Mouse (Mus musculus): ENCODE measurements around the gene Rabepk.
A peak's percentile ranks its signal among the peaks of the same experiment; 100 is the strongest.
"Not testable (repeated sequence)": the region's sequence is repeated elsewhere in the genome, so short reads cannot be mapped to it uniquely, and the experiment has no call there.

Gene Rabepk

DNA sequence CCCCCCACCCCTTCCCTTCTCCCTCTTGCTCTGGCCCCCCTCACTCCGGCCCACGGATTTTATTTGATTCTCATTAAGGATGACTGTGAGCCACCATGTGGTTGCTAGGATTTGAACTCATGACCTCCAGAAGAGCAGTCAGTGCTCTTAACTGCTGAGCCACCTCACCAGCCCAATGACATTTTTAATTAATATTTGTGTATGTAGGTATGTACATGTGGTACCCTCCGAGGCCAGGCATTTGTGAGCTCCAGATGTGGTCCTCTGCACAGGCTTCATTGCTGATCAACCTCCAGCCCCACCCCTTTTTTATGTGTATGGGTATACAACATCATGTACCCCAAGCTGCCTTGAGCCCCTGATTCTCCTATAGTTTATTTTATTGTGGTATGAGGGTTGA lies 4.0 kb upstream of the Rabepk start:
- no peak for DNase-seq

DNA sequence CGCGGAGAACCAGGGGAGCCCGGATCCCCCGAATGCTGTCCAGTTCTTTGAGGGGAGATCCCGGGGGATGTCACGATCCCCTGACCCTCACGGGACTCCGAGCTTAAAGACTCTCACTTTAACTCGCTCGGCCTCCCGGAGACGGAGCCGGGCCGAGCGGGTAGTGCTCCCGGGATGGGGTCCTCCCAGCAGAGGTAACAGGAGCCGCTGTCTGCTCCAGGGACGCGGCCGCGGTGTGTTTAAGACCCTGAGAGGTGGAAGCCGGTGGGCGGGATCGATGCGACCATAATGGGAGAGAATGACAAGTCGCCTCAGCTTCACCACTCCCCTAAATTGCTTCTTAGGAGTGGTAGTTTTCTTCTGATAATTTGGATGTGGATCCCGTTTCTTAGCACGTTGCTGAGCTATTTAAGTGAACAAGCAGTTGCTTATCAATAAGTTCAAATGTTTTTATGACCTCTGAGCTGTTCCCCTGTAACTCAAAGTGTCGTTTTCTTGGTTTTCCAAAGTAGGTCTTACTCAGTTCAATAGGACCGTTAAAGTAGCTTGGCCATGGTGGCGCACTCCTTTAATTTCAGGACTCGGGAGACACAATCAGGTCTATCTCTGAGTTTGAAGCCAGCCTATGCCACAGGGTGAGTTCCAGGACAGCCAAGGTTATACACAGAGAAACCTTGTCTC lies 3.0 kb upstream of the Rabepk start:
- DNase-seq: not testable (repeated sequence)

DNA sequence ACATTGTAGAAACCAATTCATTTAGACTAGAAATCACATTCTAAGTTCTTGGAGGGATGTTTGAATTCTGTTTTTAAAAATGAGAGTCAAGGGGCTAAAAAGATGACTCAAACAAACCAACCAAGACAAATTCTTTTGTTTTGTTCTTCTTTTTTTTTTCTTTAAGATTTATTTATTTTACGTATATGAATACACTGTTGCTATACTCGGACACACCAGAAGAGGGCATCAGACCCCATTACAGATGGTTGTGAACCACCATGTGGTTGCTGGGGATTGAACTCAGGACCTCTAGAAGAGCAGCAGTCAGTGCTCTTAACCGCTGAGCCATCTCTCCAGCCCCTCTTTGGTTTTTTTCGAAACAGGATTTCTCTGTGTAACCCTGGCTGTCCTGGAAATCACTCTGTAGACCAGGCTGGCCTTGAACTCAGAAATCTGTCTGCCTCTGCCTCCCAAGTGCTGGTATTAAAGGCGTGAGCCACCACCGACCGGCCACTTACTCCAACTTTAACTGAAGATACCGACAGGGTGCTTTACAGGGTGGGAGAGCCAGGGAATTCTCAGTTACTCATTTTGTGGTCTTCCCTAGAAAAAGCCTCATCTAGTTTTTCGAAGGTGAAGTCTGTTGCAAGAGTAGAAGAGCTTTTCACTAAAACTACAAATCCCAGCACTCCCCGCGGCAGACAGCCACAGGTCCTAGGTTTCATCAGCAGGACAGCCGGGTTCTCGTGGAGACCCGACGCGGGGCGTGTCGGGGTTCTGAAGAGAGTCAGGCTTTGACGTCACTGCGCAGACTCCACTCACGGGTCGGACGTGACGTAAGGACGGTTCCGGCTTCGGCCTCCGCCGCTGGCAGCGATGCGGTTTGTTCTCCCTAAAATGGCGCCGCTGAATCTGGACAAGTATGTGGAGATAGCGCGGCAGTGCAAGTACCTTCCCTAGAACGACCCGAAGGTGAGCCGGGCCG lies 2.1 kb upstream of the Rabepk start:
- DNase-seq: peak; percentile 97

DNA sequence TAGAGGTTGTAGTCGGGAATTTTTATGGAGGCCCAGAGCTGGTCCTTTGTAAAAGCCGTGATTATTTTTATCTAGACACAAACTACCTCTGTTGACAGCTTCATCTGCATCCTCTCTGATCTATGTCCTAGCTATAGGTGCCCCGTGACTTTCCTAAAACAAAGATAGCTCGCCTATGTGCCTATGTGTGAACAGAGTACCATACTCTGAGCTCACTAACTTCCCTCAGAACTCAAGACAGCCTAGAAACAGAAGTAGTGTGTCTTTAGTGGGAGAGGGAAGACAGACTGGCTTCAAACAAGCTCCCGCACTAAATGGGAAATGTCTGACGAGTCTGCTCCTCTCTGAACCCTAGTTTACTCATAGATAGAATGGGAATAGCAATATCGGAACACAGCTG lies 659 bp upstream of the Rabepk start:
- DNase-seq: no peak

DNA sequence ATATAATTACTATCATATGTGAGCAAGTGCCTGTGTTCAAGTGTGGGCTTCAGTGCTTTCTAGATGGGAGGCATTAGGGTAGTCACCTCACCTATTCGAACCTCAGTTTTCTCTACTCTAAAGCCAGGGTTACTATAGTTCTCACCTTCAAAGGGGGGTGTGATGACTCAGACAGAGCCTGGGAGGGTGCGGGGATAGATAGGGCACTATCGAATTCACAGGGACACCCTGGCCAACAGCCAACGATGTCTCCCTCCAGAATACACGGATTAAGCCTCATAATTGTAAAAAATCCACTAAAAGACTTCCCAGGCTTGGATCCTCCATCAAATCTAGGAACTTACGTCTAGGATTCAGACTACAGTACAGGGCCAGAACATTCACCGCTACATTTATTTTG lies 4.3 kb downstream of the Rabepk start:
- DNase-seq: no peak

DNA sequence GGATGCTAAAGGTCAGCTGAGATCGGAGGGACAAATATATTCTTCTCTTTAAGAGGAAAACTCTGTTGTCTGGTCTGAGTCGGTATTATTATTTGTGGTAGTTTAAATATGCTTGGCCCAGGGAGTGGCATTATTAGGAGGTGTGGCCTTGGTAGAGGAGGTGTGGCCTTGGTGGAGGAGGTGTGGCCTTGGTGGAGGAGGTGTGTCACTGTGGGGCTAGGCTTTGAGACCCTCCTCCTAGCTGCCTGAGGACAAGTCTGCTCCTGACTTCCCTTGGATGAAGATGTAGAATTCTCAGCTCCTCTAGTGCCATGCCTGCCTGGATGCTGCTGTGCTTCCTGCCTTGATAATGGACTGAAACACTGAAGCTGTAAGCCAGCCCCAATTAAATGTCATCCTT lies 5.2 kb downstream of the Rabepk start:
- DNase-seq: no peak

DNA sequence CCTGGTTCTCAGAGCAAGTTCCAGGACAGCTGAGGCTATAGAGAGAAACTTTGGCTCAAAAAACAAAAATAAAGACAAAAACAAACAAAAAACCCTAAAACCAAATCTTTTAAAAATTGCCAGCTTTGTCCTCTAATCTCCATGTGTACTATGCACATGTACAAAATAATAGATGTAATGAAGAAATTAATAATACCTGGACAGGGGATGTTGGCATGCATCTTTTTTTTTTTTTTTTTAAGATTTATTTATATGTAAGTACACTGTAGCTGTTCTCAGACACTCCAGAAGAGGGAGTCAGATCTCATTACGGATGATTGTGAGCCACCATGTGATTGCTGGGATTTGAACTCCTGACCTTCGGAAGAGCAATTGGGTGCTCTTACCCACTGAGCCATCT lies 7.2 kb downstream of the Rabepk start:
- DNase-seq: not testable (repeated sequence)

DNA sequence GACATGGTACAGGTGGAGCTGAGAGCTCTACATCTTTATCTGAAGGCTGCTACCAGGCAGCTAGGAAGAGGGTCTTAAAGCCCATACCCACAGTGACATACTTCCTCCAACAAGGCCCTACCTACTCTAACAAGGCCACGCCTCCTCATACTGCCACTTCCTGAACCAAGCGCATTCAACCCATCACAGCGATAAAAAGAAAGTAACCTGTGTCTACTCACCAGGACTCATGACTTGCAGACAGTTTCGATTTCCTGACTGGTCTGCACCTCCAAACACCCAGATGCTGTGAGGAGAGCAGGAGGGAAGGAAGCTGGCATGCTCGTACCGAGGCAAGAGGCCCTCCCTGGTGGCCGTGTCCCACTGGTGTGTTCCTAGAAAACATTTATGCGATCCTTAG lies 9.4 kb downstream of the Rabepk start:
- DNase-seq: no peak

DNA sequence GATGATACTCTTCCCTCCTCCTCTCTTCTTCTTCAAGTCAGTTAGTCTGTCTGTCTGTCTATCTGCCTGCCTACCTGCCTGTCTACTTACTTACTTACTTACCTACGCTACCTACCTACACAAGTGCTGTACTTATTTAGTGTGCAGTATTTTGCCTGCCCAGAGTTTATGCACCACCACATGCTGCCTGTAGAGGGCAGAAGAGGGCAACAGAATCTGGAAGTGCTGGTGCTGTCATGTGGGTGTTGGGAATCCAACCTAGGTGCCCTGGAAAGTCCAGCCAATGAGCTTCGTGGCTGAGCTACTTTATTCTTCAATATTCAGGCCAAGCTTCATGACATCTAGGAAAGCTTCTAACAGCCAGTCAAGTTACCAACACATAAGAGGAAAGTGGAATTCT lies 15.6 kb downstream of the Rabepk start:
- DNase-seq: no peak

DNA sequence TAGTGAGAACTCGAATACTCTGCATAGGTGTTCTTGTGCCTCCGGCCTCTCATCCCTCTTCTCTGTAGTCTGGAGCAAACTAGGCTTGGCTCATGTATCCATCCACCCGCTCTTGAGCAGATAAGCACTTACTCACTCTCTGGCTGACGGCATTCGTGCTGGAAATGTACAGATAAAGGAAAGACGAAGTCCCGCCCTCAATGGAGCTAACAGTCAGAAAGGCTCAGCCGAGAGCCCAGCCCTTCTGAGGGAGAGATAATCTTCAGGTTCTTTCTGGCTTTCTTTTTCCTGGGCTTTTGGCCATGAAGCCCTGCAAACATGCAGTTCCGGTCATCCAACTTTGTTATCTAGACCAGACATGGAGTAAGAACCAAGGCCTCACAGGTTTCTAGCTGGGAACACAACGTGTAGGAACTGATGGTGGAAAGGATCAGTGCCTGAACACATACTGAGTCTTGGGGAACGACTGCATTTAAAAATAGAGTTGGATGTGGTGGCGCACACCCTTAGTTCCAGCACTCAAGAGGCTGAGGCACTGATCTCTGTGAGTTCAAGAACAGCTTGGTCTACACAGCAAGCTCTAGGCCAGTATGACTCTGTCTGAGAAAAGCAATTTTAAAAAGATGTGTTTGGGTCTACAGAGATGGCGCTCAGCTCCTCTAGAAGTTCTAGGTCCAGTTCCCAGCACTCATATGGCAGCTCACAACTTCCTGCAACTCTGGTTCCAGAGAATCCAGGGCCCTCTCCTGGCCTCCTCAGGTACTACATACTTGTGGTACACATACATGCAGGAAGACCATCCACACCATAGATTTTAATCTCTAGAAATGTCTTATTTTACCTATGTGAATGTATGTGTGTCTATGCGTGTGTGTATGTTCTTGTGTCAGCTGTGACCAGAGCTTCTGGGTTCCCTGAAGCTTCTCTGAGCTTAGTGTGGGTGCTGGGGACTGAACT lies 16.4 kb downstream of the Rabepk start:
- no peak for DNase-seq

DNA sequence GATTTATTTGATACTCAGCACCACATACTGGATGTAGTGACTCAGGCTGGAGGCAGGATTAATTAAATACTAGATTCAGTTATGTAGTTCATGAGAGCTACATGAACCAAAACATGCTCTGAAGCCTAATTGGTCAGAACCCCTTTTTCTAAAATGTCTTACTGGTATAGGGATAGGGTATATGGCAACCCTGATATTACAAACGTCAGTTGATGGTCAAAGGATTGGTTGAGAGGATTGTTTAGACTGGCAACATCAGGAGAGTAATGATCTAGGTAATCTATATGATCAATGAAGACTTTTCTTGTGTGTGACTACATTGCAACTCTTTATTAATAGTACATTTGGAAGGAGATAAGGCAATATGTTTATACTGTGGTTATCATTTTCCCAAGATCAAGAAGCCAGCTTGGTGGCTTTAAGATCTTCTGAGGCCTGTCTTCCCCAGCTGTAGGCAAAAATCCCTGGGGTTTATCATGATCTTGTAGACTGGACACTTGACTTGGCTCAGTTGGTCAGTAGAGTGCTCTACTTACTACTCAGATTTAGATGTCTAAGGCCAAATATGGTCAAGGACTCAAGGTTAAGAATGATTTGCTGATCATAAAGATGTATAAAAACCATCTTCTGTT lies 22.4 kb downstream of the Rabepk start:
- DNase-seq: no peak

DNA sequence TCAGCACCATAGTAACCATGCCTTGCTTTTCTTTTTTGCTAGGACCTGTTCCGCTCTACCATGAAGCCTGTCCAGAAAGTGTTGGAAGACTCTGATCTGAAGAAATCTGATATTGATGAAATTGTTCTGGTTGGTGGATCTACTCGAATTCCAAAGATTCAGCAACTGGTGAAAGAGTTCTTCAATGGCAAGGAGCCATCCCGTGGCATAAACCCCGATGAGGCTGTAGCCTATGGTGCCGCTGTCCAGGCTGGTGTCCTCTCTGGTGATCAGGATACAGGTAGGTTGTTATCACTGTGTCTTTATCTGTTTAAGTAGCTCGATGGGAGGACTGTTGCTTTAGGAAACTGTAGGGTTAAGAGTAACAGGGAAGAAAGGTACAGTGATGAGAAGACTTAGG lies 25.2 kb downstream of the Rabepk start:
- DNase-seq: no peak

DNA sequence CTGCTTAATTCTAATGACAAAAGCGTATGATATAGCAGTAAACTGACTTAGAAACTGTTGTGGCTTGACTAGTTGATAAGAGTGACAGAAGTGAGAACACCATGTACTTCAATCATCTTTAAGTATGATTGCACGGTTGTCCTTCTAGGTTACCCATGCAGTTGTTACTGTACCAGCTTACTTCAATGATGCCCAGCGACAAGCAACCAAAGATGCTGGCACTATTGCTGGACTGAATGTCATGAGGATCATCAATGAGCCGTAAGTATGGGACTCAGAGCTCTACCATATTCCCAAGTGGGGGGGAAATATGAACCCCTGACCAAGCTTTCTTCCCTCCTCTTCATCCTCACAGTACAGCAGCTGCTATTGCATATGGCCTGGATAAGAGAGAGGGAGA lies 26.0 kb downstream of the Rabepk start:
- no peak for DNase-seq

DNA sequence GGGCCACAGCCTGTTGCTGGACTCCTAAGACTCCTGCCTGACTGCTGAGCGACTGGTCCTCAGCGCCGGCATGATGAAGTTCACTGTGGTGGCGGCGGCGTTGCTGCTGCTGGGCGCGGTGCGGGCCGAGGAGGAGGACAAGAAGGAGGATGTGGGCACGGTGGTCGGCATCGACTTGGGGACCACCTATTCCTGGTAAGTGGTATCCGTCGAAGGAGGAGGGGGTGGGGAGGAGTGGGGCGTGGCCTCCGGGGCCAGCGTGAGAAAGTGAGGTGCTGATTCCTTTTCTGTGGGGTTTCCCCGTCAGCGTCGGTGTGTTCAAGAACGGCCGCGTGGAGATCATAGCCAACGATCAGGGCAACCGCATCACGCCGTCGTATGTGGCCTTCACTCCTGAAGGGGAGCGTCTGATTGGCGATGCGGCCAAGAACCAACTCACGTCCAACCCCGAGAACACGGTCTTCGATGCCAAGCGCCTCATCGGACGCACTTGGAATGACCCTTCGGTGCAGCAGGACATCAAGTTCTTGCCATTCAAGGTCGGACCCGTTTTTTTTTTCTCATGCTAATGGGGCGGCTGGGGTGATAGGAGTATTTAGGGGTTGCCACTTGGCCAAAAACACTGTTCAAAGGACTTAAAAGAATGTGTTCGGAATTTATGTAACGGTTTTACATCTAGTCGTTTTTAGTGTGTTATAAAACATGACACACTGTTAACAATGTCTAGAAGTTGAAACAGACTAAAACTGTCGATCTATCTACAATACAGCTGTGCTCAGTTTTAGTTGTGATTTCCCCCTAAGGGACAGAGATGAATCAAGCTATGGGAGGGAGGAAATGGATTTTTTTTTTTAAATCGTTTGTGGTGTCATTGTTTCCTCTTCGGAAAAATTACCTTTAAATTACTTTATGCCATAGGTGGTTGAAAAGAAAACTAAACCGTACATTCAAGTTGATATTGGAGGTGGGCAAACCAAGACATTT lies 27.2 kb downstream of the Rabepk start:
- no peak for DNase-seq

DNA sequence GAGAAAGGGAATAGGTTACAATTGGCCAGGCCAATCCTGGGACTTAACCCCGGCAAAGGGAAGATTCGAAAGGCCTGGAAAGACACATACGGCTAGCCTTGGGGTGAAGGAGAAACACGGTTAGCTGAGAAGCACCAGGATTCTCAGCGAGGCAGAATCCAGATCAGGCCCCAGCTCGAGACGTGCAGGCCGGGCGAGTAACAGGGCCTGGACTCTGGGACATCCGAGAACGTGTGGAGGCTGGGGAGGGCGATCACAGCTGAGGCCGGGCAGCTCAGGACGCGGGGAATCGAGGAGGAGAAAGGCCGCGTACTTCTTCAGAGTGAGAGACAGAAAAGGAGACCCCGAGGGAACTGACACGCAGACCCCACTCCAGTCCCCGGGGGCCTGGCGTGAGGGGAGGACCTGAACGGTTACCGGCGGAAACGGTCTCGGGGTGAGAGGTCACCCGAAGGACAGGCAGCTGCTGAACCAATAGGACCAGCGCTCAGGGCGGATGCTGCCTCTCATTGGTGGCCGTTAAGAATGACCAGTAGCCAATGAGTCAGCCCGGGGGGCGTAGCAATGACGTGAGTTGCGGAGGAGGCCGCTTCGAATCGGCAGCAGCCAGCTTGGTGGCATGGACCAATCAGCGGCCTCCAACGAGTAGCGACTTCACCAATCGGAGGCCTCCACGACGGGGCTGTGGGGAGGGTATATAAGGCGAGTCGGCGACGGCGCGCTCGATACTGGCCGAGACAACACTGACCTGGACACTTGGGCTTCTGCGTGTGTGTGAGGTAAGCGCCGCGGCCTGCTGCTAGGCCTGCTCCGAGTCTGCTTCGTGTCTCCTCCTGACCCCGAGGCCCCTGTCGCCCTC lies 28.1 kb downstream of the Rabepk start, which contains the start of gene Hspa5:
Gene Hspa5 (plus strand): TSS at position 603 of the 859 bp plus-strand sequence.
- DNase-seq: peak; percentile 98

DNA sequence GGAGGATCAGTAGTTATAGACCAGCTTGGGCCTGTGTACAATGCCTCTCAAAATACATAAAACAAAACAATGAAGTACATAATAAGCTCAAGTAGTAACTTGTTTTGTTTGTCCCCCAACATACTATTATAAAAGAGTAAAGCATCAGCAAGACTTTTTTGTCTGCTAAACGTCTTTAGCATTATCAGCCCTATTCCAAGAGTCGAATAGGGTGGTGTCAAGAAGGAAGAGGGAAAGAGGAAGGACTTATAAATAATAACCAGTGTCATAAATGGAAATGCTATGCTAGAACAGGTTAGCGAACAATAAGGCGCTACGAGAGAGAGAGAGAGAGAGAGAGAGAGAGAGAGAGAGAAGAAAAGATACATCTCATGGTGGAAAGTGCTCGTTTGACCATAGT lies 28.8 kb downstream of the Rabepk start:
- no peak for DNase-seq

DNA sequence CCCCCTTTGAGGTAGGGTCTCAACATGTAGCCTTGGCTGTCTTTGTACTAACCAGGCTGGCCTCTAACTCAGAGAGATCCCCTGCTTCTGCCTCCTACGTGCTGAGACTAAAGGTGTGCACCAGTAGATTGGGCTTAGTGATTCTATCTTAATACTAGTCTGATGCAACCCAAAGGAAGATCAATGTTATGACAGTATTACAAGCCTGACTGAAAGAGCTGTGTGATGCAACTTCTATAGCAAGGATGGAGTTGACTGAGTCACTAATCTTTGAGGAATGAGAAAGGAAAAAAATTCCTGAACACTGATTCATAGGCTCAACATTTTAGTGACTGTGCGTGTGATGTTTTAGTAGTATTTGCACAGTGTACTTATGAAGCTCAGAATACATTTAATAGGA lies 29.7 kb downstream of the Rabepk start:
- DNase-seq: no peak

DNA sequence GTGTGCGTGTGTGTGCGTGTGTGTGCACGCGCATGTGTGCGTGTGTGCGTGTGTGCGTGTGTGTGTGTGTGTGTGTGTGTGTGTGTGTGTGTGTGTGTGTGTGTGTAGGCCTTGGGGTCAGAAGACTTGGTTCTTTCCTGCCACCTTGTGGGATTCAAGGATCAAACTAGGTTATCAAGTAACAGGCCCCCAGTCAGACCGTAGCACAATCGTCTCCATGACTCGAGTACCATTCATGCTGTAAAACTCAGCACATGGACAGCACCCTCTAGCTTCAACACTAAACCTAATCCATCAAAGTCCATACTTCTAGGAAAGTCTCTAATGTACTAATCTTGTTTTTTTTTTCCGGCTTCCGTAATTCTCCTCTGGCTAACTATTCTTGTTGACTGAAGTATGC lies 34.9 kb downstream of the Rabepk start:
- no peak for DNase-seq

DNA sequence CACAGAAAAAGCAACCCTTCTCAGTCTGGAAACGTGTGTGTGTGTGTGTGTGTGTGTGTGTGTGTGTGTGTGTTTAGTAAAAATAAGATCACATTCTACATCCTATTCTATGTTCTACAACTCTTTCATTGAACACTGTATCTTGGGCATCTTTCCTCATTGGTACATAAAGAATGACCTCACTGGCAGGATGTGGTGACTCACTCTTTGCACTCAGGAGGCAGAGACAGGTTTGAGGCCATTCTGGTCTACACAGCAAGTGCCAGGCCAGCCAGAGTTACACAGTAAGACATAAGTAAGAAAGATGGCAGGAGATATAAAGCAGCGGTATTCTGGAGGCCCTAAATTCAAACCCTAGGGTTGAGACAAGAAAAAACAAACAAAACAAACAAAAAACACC lies 36.8 kb downstream of the Rabepk start:
- DNase-seq: no peak

DNA sequence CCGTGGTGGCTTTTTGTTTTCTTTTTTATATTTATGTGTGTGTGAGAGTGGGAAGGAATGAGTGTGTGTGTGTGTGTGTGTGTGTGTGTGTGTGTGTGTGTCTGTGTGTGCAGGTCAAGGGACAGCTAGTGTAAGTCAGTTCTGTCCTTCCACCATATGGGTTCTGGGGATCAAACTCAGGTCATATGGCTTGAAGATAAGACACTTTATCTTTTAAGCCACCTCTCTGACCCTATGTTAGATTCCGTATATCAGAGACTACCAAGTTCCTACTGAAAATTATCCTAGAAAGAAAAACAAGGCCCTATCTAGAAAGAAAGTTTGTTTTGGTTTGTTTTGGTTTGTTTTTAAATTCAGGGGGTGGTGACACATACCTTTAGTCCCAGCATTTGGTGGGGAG lies 37.5 kb downstream of the Rabepk start:
- no peak for DNase-seq
